Mouse (Mus musculus): ENCODE results near the gene Uckl1.

GRCm38 (mm10) chr2:181602367-181602766, 17.7 kb upstream of the Uckl1 start:
- TF ChIP-seq EP300 (IDR thresholded peaks at IDR 0.05; ENCODE audit: low read depth), result no peak
- TF ChIP-seq CTCF (IDR thresholded peaks at IDR 0.05; ENCODE audit: low read depth), result no peak

Measured in liver, postnatal 0 days (tissue).